Mouse (Mus musculus) heart, embryonic 10.5 days (tissue): Measurements from ENCODE around the gene Tmem59. TPM values are rescaled to one million over a fixed set of nuclear protein-coding genes. Genes with fewer than 3 reads are reported as not detected.

Experiments
- DNase-seq: peaks from one replicate; pipeline ENCODE4 v3.0.0-alpha.2; 2017; ENCODE audit warnings: low spot score
- H3K27ac ChIP-seq: fragments of 300-500 bp; sonication (generic); 2 replicates; pipeline ENCODE4 v1.5.1; 2016; ENCODE audit warnings: mild to moderate bottlenecking
- H3K27me3 ChIP-seq: fragments of 300-500 bp; sonication (generic); 2 replicates; pipeline ENCODE4 v1.6.1; 2016; ENCODE audit warnings: mild to moderate bottlenecking; ENCODE audit not compliant: poor library complexity, insufficient read depth, severe bottlenecking
- H3K36me3 ChIP-seq: fragments of 300-500 bp; sonication (generic); 2 replicates; pipeline ENCODE4 v1.6.1; 2016; ENCODE audit warnings: mild to moderate bottlenecking, moderate library complexity
- H3K4me1 ChIP-seq: fragments of 300-500 bp; sonication (generic); 2 replicates; pipeline ENCODE4 v1.6.1; 2016; ENCODE audit warnings: mild to moderate bottlenecking
- H3K4me3 ChIP-seq: fragments of 300-500 bp; sonication (generic); 2 replicates; pipeline ENCODE4 v1.5.1; 2016; ENCODE audit warnings: mild to moderate bottlenecking, moderate library complexity
- H3K9me3 ChIP-seq: fragments of 300-500 bp; sonication (generic); 2 replicates; pipeline ENCODE4 v1.6.1; 2016; ENCODE audit warnings: mild to moderate bottlenecking, moderate library complexity
- WGBS: fragments of 180-500 bp; shearing (Covaris S2); methylation state at CpG from one replicate; pipeline ENCODE4 v1.1.7; 2016; 5-methylcytosine and 5-hydroxymethylcytosine counted together
- polyA plus RNA-seq: library from polyadenylated mRNA; unstranded; fragments of >200 nt; fragmentation: Nextera tagmentation; extraction: Ambion mirVana; gene quantifications from 2 replicates; pipeline ENCODE4 v1.2.1, GENCODE M21; 2016

Gene Tmem59
- polyA plus RNA-seq, 1 experiment from 2014 or later: 299 TPM

DNA sequence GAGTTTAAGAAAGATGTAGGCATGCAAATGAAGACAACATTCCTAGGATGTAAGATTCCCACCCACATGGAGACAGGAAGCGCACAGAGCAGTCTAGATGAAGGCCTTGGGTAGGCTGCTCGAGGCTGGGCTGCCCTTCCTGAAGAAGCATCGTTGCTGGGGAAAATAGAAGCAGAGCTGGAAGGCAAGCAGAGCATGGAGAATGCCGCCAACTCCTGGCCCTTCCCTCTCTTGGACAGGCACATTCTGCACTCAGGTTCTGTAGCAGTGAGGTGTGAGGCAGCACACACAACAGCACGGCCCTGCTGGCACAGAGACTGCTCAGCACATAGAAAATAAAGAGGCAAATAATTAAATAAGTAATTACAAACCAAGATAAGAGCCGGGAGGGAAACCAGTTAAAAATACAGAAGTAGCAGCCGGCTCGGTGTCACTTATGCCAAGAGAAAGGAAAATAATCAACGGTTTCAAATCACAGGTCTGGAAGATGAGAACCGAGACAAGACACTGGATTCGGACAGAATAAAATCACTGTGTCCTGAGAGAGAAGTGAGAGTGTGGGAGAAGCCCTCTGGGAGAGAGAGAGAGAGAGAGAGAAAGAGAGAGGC lies 18.9 kb upstream of the Tmem59 start:
- Histone ChIP-seq H3K27me3 (no peaks in the 10 kb centered on the region), H3K4me1 (peaks cover 8% of the 10 kb centered on the region; the same call in 1 of the 2 replicates), H3K9me3 (no peaks in the 10 kb centered on the region), H3K36me3 (peaks cover 35% of the 10 kb centered on the region), H3K27ac (no peak overlapping the region), H3K4me3 (no peak overlapping the region)
- WGBS: 85% methylated on average over 11 of the region's 11 CpGs
- DNase-seq: no peak

DNA sequence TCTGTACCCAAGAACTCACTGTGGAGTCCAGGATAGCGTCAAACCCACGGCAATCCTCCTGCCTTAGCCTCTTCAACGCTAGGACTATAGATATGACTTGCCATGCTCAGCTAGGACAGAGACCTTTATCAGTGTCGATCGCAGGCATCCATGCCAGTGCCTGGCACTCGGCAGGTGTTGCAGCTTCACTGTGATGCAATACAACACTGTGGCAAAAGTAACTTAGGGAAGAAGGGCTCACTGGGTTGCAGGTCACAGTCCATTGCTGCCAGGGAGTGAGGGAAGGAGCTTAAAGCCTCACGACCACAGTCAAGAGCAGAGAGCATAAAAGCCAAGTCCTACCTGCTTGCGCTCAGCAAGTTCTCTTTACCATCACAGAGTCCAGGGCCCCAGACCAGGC lies 18.0 kb upstream of the Tmem59 start:
- no peaks in the 10 kb centered on the region for H3K9me3 ChIP-seq
- H3K36me3 ChIP-seq: peaks cover 37% of the 10 kb centered on the region
- DNase-seq: no peak
- 86% methylated on average over 8 of the region's 8 CpGs for WGBS
- H3K4me3 ChIP-seq: no peak overlapping the region
- no peaks in the 10 kb centered on the region for H3K27me3 ChIP-seq
- H3K27ac ChIP-seq: no peak overlapping the region
- peaks cover 8% of the 10 kb centered on the region; the same call in 1 of the 2 replicates for H3K4me1 ChIP-seq

DNA sequence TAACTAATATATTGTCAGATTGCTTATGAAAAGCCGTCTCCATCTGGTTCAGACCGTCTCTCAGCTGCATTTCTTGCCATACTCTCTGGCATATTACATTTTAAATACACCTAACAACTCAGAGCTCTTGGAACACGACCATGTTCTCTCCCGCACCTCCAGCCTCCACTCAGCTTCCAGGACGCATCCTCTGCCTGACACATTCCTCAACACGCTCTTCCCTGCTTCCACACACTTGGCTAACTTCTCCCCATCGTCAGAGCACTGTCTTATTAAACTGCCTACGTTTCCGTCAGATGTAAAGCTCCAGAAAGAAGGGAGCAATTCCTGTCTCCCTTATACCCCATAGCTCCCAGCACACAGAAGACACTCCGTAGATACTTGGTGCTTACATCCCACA lies 14.9 kb upstream of the Tmem59 start:
- no peaks in the 10 kb centered on the region for H3K27me3 ChIP-seq
- WGBS: 86% methylated on average over 10 of the region's 10 CpGs
- no peaks in the 10 kb centered on the region for H3K9me3 ChIP-seq
- H3K27ac ChIP-seq: no peak overlapping the region
- DNase-seq: no peak
- peaks cover 44% of the 10 kb centered on the region for H3K36me3 ChIP-seq
- H3K4me3 ChIP-seq: no peak overlapping the region
- no peaks in the 10 kb centered on the region; the same call in 1 of the 2 replicates for H3K4me1 ChIP-seq

DNA sequence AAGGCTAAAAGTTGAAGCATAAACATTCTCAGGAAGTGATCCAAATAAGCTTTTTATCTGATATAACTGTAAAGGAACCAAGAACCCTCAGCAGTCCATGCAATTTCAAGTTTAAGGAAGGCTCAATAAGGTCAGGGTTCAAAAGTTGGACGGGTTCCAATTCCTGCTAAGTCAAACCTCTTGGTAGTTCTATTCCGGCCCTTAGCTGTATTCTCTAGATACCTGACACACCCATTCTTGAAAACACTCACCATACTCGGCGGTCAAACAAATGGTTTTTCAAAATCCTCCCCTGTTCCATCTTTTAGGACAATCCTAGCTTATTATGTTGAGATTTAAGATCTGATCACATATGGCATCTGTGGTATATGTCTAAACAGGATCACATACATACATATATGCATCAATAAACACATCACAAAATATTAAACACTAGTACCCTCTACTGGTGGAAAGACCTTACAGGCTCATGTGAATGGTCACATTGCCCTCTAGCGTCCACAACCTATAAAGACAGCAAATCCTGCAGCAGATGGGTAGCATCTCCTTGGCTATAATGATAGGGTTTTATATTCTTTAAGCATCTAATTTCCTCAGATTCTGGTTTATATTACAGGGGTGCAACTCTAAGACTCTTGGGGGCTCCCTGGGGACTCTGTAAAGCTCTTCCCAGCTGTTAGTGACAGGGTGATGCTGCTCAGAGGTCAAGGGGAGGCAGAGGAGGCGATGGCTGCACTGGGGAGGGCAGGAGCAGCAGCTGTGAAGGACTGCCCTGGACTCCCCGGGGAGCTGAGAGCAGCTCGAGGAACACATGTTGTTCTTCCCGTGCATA lies 14.2 kb upstream of the Tmem59 start:
- no peak overlapping the region for H3K27ac ChIP-seq
- H3K36me3 ChIP-seq: peaks cover 38% of the 10 kb centered on the region
- H3K9me3 ChIP-seq: no peaks in the 10 kb centered on the region
- DNase-seq: peak; percentile 79
- H3K4me3 ChIP-seq: no peak overlapping the region
- H3K4me1 ChIP-seq: no peaks in the 10 kb centered on the region; the same call in 1 of the 2 replicates
- H3K27me3 ChIP-seq: no peaks in the 10 kb centered on the region
- WGBS: 45% methylated on average over 9 of the region's 9 CpGs

DNA sequence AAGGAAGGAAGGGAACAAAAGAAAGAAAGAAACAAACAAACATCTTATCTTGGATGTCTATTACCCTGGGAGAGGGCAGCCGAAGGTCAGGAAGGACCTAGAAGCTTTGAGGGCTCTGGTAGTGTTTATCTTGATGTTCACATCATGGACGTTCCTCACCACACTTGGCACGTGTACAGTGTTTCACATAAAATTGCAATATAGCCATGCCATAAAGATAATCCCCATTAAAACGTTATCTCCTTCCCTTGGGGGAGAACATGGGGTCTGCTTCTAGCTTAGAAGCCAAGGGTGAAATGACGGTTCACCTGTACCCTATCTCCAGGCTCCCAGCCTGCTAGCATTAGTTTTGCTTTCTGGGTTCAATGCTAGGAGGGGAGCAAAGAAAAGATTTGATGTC lies 11.5 kb upstream of the Tmem59 start:
- 72% methylated on average over 5 of the region's 5 CpGs for WGBS
- Histone ChIP-seq H3K4me3 (no peak overlapping the region), H3K4me1 (no peaks in the 10 kb centered on the region), H3K27me3 (no peaks in the 10 kb centered on the region), H3K36me3 (peaks cover 40% of the 10 kb centered on the region), H3K27ac (no peak overlapping the region), H3K9me3 (no peaks in the 10 kb centered on the region)
- DNase-seq: no peak

DNA sequence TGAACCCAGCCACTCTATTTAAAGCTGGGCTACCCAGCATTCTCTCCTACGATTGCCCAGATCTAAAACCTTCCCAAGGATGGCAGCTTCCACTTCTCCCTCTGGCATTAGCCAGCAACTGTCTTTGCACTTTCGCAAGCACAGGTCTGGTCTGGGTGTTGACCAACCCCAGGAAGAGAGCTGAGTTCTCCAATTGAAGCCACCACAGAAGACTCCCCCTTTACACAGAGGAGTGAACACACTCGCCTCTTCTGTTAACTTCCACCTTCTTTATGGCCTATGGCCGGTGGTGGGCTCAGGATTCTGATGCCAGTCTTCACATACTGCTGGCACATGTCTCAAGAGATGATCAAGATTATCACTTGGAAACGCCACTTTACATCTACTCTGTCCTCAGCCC lies 10.4 kb upstream of the Tmem59 start:
- Histone ChIP-seq H3K9me3 (no peaks in the 10 kb centered on the region), H3K4me3 (no peak overlapping the region), H3K36me3 (peaks cover 49% of the 10 kb centered on the region), H3K4me1 (no peaks in the 10 kb centered on the region), H3K27ac (no peak overlapping the region), H3K27me3 (no peaks in the 10 kb centered on the region)
- DNase-seq: no peak
- WGBS: 89% methylated on average over 5 of the region's 5 CpGs

DNA sequence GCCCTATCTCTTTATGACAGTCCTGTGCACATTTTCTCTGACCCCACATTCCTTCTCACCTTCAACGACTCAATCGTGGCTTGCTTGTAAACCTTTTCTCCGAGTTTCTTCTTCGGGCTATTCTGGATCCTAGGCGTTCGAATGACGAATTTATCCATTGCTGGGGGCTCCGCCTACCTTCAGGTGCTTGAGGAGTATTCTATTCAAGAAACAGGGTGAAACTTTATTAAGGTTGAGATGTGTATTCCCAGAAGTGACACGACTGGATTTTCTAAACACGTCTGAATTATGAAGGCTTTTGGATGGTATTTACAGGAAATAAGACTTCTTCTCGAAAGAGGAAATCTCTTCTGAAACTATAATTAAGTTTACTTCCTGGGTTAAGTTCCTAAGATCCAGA lies 693 bp upstream of the Tmem59 start:
- peak overlapping the region; percentile 97 for H3K27ac ChIP-seq
- peaks cover 25% of the 10 kb centered on the region for H3K36me3 ChIP-seq
- H3K9me3 ChIP-seq: no peaks in the 10 kb centered on the region
- peak overlapping the region; percentile 82 for H3K4me3 ChIP-seq
- WGBS: 44% methylated on average over 11 of the region's 11 CpGs
- no peaks in the 10 kb centered on the region for H3K27me3 ChIP-seq
- peaks cover 21% of the 10 kb centered on the region for H3K4me1 ChIP-seq
- DNase-seq: no peak

DNA sequence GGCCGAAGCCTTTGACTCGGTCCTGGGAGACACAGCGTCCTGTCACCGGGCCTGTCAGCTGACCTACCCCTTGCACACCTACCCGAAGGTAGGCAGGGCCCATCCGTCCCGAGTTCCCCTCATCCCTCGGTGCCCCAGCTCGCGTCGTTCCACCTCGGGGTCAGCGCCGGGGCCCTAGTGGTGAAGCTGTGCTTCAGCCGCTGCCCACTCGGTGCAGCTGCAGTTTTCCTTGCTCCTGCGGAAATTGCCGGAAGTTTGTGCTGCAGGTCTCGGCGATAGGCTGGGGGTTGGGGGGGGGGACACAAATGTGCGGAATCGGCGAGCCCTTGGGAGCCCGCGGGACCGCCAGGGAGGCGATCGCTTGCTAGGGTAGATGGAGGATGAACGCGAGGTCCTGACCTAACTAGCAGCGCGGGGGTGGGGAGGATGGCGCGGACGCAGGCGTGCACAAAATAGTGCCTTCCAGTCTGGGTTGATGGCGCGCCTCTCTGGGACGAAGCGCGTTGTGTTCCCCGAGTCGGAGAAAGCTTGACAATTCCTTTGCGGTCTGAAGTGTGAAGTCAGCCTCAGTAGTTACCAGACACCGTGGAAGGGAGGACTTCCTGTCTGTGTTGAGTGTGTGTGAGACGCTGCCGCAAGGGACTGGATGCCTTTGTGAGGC lies 761 bp downstream of the Tmem59 start, which contains the start of gene Tceanc2:
Gene Tceanc2, minus strand, starts transcription at position 287 of the 661 bp plus-strand sequence.
- WGBS: under 1% methylated on average over 47 of the region's 47 CpGs
- DNase-seq: peak; percentile 81
- H3K9me3 ChIP-seq: no peaks in the 10 kb centered on the region
- peaks cover 24% of the 10 kb centered on the region for H3K4me1 ChIP-seq
- H3K27me3 ChIP-seq: no peaks in the 10 kb centered on the region
- H3K27ac ChIP-seq: peak within 1 kb of the TSS; percentile 97
- peaks cover 14% of the 10 kb centered on the region for H3K36me3 ChIP-seq
- H3K4me3 ChIP-seq: peak within 1 kb of the TSS; percentile 82

DNA sequence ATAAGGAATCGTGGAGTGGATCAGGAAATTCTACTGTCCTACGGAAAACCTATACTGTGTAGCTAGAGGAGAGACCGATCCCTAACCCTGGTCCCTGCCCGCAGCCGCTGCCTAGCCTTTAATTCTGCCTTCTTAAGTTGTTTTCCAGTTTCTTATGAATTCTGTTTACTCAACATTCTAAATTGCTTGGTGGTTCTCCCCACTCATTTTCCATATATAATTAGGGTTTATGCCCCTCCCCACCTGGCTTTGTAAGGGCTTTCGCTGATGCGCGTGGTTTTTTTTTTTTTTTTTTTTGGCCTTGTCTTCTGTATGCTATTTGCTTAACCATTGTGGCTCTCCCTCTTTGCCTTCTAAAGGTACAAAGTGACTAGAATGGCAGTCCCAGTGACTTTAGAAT lies 1.4 kb downstream of the Tmem59 start:
- peak overlapping the region; percentile 82 for H3K4me3 ChIP-seq
- peak overlapping the region; percentile 97 for H3K27ac ChIP-seq
- no peaks in the 10 kb centered on the region for H3K27me3 ChIP-seq
- peaks cover 24% of the 10 kb centered on the region for H3K4me1 ChIP-seq
- WGBS: 7% methylated on average over 8 of the region's 8 CpGs
- no peaks in the 10 kb centered on the region for H3K9me3 ChIP-seq
- H3K36me3 ChIP-seq: peaks cover 14% of the 10 kb centered on the region
- no peak for DNase-seq

DNA sequence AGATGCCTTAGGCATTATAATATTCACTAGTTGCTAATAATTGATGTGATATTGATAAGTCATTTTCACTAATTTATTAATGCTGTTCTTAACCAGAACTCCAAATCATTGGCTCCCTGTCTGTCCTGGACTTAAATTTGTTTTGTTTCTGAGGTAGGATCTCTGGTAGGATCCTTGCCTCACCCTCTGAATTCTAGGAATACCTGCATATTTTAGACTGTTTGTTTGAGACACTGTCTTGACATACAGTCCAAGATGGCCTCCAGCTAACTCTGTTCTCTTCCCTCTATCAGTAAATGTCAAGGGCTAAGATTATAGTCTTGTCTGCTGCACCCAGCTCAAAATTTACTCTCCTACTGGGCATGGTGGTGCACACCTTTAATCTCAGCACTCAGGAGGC lies 2.5 kb downstream of the Tmem59 start:
- H3K9me3 ChIP-seq: no peaks in the 10 kb centered on the region
- peaks cover 24% of the 10 kb centered on the region for H3K4me1 ChIP-seq
- H3K27ac ChIP-seq: no peak overlapping the region
- peaks cover 4% of the 10 kb centered on the region; the same call in 1 of the 2 replicates for H3K36me3 ChIP-seq
- H3K27me3 ChIP-seq: no peaks in the 10 kb centered on the region
- DNase-seq: no peak
- no peak overlapping the region for H3K4me3 ChIP-seq

DNA sequence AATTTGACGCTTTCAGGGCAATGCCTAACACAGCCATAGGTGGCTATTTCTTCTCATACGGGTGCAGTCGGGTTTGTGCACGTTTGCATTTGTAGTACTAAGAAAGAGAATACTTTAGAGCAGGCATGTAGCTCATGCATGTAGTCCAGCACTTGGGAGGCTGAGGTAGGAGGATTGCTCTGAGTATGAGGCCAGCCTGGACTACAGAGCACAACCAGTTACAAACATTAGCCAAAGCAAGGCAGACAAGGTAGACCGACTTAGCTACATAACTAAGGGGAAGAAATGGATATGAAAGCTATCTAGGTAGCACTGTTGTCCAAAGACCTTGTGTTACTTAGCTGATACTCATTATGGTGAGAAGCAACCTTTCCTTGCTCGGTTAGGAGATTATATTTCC lies 3.7 kb downstream of the Tmem59 start:
- Histone ChIP-seq H3K27me3 (no peaks in the 10 kb centered on the region), H3K36me3 (peaks cover 10% of the 10 kb centered on the region), H3K4me3 (no peak overlapping the region), H3K9me3 (no peaks in the 10 kb centered on the region), H3K27ac (no peak overlapping the region), H3K4me1 (peaks cover 22% of the 10 kb centered on the region)
- 79% methylated on average over 6 of the region's 6 CpGs for WGBS
- no peak for DNase-seq

DNA sequence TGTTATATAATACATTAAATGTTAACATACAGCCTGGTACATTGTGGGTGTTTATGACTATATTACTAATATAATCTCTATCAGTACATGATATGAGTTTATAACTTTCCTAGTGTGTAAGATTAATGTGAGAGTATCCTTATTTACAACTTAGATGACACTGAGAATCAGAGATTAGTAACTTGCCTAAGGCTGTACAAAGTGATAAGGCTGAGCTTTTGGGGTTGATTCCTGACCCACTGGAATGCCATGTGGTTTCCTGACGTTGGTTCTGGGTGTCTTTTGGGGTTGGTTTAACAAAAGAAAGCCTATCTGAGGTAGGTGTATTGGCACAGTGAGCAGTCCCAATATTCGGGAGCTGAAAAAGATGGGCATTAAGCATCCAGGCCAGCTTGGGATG lies 4.6 kb downstream of the Tmem59 start:
- H3K4me3 ChIP-seq: no peak overlapping the region
- H3K27ac ChIP-seq: no peak overlapping the region
- H3K9me3 ChIP-seq: no peaks in the 10 kb centered on the region
- DNase-seq: no peak
- H3K4me1 ChIP-seq: peaks cover 16% of the 10 kb centered on the region; the same call in 1 of the 2 replicates
- WGBS: 65% methylated on average over 2 of the region's 2 CpGs
- no peaks in the 10 kb centered on the region for H3K27me3 ChIP-seq
- H3K36me3 ChIP-seq: peaks cover 18% of the 10 kb centered on the region

DNA sequence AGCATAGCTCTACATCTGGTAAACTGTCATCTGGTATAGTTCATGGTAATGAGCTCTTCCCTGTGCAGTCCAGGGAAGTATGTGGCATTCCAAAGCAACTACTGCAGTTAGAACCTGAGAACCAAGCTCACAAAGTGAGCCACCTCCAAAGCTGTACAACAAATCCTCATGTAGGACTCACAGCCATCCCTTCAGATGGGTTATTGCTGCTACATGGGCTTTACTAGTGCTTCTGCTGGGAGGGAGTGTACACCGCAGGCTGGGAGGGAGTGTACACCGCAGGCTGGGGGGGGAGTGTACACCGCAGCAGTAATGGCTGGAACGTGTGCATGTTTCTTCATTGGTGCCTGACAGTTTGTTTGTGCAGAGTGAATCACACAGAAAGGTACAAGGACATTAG lies 5.0 kb downstream of the Tmem59 start:
- peaks cover 16% of the 10 kb centered on the region; the same call in 1 of the 2 replicates for H3K4me1 ChIP-seq
- WGBS: 92% methylated on average over 4 of the region's 4 CpGs
- H3K27me3 ChIP-seq: no peaks in the 10 kb centered on the region
- peaks cover 22% of the 10 kb centered on the region for H3K36me3 ChIP-seq
- no peaks in the 10 kb centered on the region for H3K9me3 ChIP-seq
- H3K27ac ChIP-seq: no peak overlapping the region
- no peak for DNase-seq
- H3K4me3 ChIP-seq: no peak overlapping the region
